Mouse (Mus musculus) CH12.LX (cell line): Measurements from ENCODE around the gene Map3k13.

Source experiments
- RAD21 ChIP-seq: IDR thresholded peaks from 2 replicates; pipeline ENCODE4 v1.6.1; 2011; ENCODE audit warnings: low read depth, mild to moderate bottlenecking, low read length, improper control_type of control experiment, moderate library complexity
- RCOR1 ChIP-seq: conservative IDR thresholded peaks from 2 replicates; pipeline ENCODE4 v1.6.1; 2012; ENCODE audit warnings: low read depth, mild to moderate bottlenecking, inconsistent platforms, low read length, improper control_type of control experiment

GRCm38 (mm10) chr16:21834866-21835583 is 40.9 kb downstream of the Map3k13 start:
- TF ChIP-seq RAD21 (no peak), RCOR1 (no peak)
